Mouse (Mus musculus) heart, embryonic 11.5 days (tissue): ENCODE data around the gene Cttn. TPM values are rescaled to one million over a fixed set of nuclear protein-coding genes. Genes with fewer than 3 reads are reported as not detected.
A peak's percentile ranks its signal among the peaks of the same experiment; 100 is the strongest.

ENCODE experiments used
- ATAC-seq: fragments of 200-750 bp; cut with Nextera tagmentation; replicated peaks from 2 replicates; pipeline ENCODE4 v1.8.0; 2017; ENCODE audit warnings: moderate library complexity; ENCODE audit not compliant: insufficient number of reproducible peaks, low FRiP score, low TSS enrichment
- H3K27ac ChIP-seq: fragments of 300-500 bp; sonication (generic); 2 replicates; pipeline ENCODE4 v1.5.1; 2014; ENCODE audit warnings: mild to moderate bottlenecking, low read depth, low read length
- H3K27me3 ChIP-seq: fragments of 300-500 bp; sonication (generic); 2 replicates; pipeline ENCODE4 v1.6.1; 2014; ENCODE audit warnings: mild to moderate bottlenecking, low read length, mixed read lengths; ENCODE audit not compliant: control insufficient read depth, insufficient read depth
- H3K36me3 ChIP-seq: fragments of 300-500 bp; sonication (generic); 2 replicates; pipeline ENCODE4 v1.6.1; 2014; ENCODE audit warnings: mild to moderate bottlenecking, low read length, moderate library complexity, mixed read lengths; ENCODE audit not compliant: control insufficient read depth, insufficient read depth
- H3K4me1 ChIP-seq: fragments of 300-500 bp; sonication (generic); 2 replicates; pipeline ENCODE4 v1.6.1; 2014; ENCODE audit warnings: low read length; ENCODE audit not compliant: control insufficient read depth, insufficient read depth
- H3K4me2 ChIP-seq: fragments of 300-500 bp; sonication (generic); 2 replicates; pipeline ENCODE4 v1.6.1; 2014; ENCODE audit warnings: mild to moderate bottlenecking, moderate library complexity
- H3K4me3 ChIP-seq: fragments of 300-500 bp; sonication (generic); 2 replicates; pipeline ENCODE4 v1.5.1; 2014; ENCODE audit warnings: low read depth, low read length
- H3K9ac ChIP-seq: fragments of 300-500 bp; sonication (generic); 2 replicates; pipeline ENCODE4 v1.6.1; 2014; ENCODE audit warnings: mild to moderate bottlenecking, low read depth, low read length, moderate library complexity
- H3K9me3 ChIP-seq: fragments of 300-500 bp; sonication (generic); replicated peaks from 2 replicates; pipeline ENCODE4 v1.6.1; 2016; ENCODE audit warnings: low read length; ENCODE audit not compliant: control insufficient read depth
- WGBS: fragments of 180-500 bp; shearing (Covaris S2); extraction: QIAGEN DNeasy Blood & Tissue Kit; methylation state at CpG from one replicate; pipeline ENCODE4 v1.1.7; 2014; ENCODE audit not compliant: insufficient replicate concordance; 5-methylcytosine and 5-hydroxymethylcytosine counted together
- polyA plus RNA-seq: library from polyadenylated mRNA; unstranded; fragments of >200 nt; fragmentation: Nextera tagmentation; extraction: Ambion mirVana; gene quantifications from 2 replicates; pipeline ENCODE4 v1.2.1, GENCODE M21; 2014

The Cttn gene
- polyA plus RNA-seq, 1 experiment from 2014 or later: 128 TPM

DNA sequence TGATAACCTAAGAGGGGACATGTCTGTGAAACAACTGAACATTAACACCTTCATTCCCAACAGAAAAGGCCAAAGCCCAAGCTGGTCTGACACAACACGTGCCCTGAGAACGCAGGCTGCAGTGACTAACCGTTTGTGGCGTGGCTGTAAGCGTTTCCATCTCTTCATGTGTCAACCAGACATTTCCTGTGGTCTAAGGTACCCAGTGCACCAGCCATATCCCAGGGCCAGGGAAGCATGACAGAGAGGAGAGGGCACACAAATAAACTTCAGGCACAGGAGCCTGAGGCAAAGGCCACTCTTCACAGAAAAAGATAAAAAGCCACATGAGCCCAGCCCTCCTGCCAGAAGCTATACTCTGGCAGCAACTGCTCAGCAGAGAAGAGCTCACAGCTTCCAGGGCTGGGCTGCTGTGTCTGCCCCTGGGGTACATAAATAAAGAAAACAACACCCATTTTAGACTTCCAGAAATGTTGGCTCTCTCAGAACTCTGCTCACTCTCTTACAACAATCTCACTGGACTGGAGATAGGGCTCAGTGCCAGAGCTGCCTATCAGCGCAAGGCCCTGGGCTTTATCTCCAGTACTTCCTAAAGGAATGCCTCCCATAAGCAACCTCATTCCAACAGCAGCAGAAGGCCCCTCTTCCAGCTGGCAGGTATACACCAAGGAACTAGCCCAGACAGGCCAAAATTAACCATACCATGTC, 18.4 kb upstream of the Cttn start:
- Histone ChIP-seq H3K27ac (peak overlapping the region; percentile 94), H3K4me1 (peaks cover 58% of the 10 kb centered on the region), H3K9me3 (no peaks in the 10 kb centered on the region), H3K4me2 (peak overlapping the region; percentile 43), H3K4me3 (no peak overlapping the region), H3K9ac (no peak overlapping the region), H3K27me3 (no peaks in the 10 kb centered on the region), H3K36me3 (peaks cover 24% of the 10 kb centered on the region)
- 24% methylated on average over 6 of the region's 6 CpGs for WGBS
- ATAC-seq: peak; percentile 58

DNA sequence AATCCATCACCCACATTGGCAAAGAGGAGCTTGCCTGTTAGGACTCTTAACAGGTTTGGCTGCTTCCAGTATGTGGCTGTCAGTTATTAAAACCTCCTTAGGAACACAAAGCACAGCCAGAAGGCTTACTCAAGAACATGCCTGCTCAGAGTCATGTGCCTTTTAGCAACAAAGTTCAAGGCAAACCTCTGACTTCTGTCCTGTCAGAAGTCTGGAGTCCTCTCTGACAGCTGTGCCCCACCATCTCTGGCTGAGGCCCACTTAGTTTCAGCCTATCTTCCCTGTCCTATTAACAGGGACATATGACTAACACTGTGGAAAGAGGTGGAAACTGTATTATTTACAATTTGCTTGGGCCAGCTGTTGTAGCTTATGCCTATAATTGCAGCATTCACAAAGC, 9.5 kb upstream of the Cttn start:
- no peak overlapping the region for H3K4me3 ChIP-seq
- peaks cover 28% of the 10 kb centered on the region for H3K36me3 ChIP-seq
- no peaks in the 10 kb centered on the region for H3K4me1 ChIP-seq
- H3K27ac ChIP-seq: no peak overlapping the region
- H3K9ac ChIP-seq: no peak overlapping the region
- no peaks in the 10 kb centered on the region for H3K9me3 ChIP-seq
- no peaks in the 10 kb centered on the region for H3K27me3 ChIP-seq
- no peak overlapping the region for H3K4me2 ChIP-seq
- no peak for ATAC-seq

DNA sequence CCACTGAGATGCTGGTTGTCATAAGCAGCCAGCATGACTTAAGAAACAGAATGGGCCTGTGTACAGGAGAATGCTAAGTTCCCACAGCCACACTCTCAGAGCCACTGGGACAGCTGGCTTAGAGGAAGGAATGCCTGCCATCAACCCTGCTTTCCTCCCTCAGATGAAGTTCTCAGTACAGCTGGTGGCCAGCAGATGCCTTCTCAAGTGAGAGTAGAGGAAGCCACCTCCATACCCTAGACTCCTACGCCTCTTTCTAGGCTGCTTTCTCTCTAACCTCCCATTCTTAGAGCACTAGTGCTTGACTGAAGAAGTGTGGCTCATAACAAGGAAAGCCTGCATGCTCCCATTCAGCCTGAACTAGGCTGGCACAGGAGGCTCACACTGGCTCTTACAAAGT, 8.8 kb upstream of the Cttn start:
- Histone ChIP-seq H3K4me1 (no peaks in the 10 kb centered on the region), H3K9me3 (no peaks in the 10 kb centered on the region), H3K4me2 (no peak overlapping the region), H3K36me3 (peaks cover 23% of the 10 kb centered on the region), H3K9ac (no peak overlapping the region), H3K4me3 (no peak overlapping the region), H3K27ac (no peak overlapping the region), H3K27me3 (no peaks in the 10 kb centered on the region)
- WGBS: 93% methylated on average over 1 of the region's 1 CpGs
- ATAC-seq: no peak

DNA sequence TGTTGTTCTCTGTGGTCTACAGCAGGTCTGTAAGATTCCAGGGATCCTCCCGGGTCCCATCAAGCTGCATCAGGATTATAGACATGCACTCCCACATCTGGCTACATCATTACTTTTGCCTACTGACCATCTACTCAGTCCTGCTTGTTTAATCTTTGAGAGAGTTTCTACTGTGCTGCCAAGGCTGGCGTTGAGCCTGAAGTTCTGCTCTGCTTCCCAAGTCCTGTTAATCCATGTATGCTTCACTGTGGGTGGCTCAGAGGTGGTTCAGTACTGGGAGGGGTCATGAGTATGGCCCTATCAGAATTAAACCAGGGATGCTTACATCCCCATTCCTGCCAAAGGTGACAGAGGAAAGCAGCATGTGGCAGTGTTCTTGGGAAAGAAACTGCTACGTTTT, 4.9 kb upstream of the Cttn start:
- no peak overlapping the region for H3K4me3 ChIP-seq

DNA sequence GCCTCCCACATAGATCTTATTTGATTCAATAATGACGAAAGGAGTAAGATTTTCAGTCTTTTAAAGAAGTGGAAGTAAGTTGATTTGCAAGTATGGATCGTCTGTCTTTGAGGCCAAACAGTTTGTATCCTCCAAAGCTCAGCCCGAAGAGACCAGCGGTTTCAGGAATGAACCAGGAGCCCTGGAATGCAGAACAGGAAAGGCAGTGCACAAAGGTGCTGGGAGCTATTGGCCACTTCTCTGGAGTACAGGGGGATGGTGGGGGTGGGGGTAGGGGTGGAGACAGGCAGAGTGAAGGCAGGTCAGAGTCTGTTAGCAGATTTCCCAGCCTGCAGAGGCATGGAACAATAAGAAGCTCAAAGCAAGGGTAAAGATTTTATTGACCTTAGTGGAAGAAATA, 2.7 kb upstream of the Cttn start:
- Histone ChIP-seq H3K4me2 (no peak overlapping the region), H3K9ac (no peak overlapping the region), H3K27me3 (no peaks in the 10 kb centered on the region), H3K4me3 (no peak overlapping the region), H3K27ac (no peak overlapping the region), H3K36me3 (peaks cover 5% of the 10 kb centered on the region; the same call in 1 of the 2 replicates), H3K9me3 (no peaks in the 10 kb centered on the region), H3K4me1 (peaks cover 12% of the 10 kb centered on the region)
- ATAC-seq: no peak
- WGBS: 50% methylated on average over 4 of the region's 4 CpGs

More for the DNA sequence above, 4.9 kb upstream of the Cttn start:
- Histone ChIP-seq H3K9me3 (no peaks in the 10 kb centered on the region), H3K27ac (no peak overlapping the region), H3K4me1 (no peaks in the 10 kb centered on the region), H3K9ac (no peak overlapping the region), H3K36me3 (peaks cover 8% of the 10 kb centered on the region; the same call in 1 of the 2 replicates), H3K27me3 (no peaks in the 10 kb centered on the region), H3K4me2 (no peak overlapping the region)
- 82% methylated on average over 3 of the region's 3 CpGs for WGBS
- ATAC-seq: no peak

DNA sequence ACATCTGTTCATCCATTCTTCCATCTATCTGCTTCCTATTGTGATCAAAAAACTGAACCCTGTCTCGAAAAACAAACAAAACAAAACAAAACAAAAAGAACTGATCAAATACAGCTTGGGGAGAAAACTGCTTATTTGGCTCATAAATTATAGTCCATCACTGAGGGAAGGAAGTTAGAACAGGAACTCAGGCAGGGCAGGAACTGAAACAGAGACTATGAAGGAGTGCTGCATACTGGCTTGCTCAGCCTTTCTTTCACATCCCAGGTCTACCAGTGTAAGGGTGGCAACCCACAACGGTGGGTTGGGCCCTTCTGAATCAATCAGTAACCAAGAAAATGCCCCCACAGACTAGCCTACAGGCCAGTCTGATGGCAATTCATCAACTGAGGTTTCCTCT, 294 bp upstream of the Cttn start:
- 0 out of 2 replicates have a peak, but pooled peaks cover 3% of the 10 kb centered on the region for H3K36me3 ChIP-seq
- H3K4me3 ChIP-seq: peak overlapping the region; percentile 92
- 72% methylated on average over 2 of the region's 2 CpGs for WGBS
- H3K27ac ChIP-seq: peak overlapping the region; percentile 85
- ATAC-seq: no peak
- peaks cover 18% of the 10 kb centered on the region for H3K4me1 ChIP-seq
- H3K9me3 ChIP-seq: no peaks in the 10 kb centered on the region
- peak overlapping the region; percentile 97 for H3K9ac ChIP-seq
- H3K27me3 ChIP-seq: no peaks in the 10 kb centered on the region
- peak overlapping the region; percentile 92 for H3K4me2 ChIP-seq

DNA sequence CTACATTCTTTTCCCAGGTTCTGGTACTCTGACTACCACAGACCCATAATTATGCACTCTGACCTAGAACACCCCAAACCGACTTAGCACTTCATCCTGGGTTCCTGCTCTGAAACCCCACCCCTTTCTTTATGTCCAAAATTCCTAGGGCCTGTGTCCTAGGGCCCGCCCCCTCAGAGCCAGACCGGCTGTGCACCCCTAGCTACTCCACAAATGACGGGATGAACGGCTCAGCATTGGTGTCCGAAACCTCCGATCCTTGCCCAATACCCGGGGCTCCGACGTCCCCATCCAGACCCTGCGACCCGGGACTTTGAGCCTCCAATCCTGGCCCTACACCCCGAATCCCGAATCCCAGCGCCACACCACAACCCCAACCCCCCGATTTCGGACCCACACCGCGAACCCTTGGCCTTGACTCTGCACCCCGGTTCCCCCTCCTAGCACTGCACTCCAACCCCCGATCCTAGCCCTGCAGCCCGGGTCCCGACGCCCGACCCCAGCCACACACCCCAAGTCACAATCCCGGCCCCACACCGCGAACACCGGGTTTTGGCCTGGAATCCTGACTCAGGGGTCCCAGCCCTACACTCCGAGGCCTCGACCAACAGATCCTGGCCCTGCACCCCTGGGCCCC, 783 bp downstream of the Cttn start:
- peak; percentile 20; the same call in 1 of the 2 replicates for ATAC-seq
- H3K27me3 ChIP-seq: no peaks in the 10 kb centered on the region

DNA sequence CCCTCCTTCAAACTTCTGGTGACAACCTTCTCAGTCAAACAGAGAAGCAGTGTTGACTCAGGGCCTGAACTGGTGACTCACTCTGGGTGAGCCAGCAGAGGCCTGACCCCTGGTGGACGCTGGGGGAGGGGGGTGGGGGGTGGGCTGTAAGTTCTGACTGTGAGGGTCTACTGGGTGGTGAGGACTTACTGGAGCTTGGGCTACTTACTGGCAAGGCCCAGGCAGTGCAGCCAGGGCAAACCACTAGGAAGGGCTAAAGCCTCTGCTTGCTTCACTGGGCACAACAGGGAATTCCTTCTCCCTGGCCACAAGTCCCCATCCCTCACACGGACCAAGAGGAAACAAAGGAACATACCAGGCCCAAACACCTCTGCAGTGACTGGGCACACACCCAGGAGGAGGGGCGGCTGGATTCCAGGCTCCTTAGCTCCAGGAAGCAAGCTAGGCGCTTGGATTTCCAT, 1.6 kb downstream of the Cttn start:
- 16% methylated on average over 4 of the region's 4 CpGs for WGBS
- Histone ChIP-seq H3K36me3 (peaks cover 10% of the 10 kb centered on the region; the same call in 1 of the 2 replicates), H3K9ac (peak overlapping the region; percentile 97), H3K4me2 (peak overlapping the region; percentile 92), H3K27ac (peak overlapping the region; percentile 85), H3K9me3 (no peaks in the 10 kb centered on the region), H3K4me3 (peak overlapping the region; percentile 92), H3K27me3 (no peaks in the 10 kb centered on the region), H3K4me1 (peaks cover 18% of the 10 kb centered on the region)
- no peak for ATAC-seq

More for the DNA sequence above, 783 bp downstream of the Cttn start:
- Histone ChIP-seq H3K9ac (peak overlapping the region; percentile 97), H3K4me1 (peaks cover 18% of the 10 kb centered on the region), H3K9me3 (no peaks in the 10 kb centered on the region), H3K27ac (peak overlapping the region; percentile 85), H3K36me3 (peaks cover 5% of the 10 kb centered on the region; the same call in 1 of the 2 replicates), H3K4me2 (peak overlapping the region; percentile 92), H3K4me3 (peak overlapping the region; percentile 92)
- WGBS: 2% methylated on average over 31 of the region's 31 CpGs
